Mouse (Mus musculus) regulatory T cell (primary cell): ENCODE data around the gene Ceacam2.
"Not testable (repeated sequence)": the region's sequence is repeated elsewhere in the genome, so short reads cannot be mapped to it uniquely, and the experiment has no call there.

ENCODE experiments used
- in situ Hi-C: fragments of 300-600 bp; cut with MboI, MseI; formaldehyde crosslinking; loops from one replicate; pipeline ENCODE4 v1.15.1; 2025; ENCODE audit warnings: high pct_unique_total_duplicates

The Ceacam2 gene

GRCm38 (mm10) chr7:25485061-25485460, 54.6 kb downstream of the Ceacam2 start:
- in situ Hi-C loops, result no loop called here

DNA sequence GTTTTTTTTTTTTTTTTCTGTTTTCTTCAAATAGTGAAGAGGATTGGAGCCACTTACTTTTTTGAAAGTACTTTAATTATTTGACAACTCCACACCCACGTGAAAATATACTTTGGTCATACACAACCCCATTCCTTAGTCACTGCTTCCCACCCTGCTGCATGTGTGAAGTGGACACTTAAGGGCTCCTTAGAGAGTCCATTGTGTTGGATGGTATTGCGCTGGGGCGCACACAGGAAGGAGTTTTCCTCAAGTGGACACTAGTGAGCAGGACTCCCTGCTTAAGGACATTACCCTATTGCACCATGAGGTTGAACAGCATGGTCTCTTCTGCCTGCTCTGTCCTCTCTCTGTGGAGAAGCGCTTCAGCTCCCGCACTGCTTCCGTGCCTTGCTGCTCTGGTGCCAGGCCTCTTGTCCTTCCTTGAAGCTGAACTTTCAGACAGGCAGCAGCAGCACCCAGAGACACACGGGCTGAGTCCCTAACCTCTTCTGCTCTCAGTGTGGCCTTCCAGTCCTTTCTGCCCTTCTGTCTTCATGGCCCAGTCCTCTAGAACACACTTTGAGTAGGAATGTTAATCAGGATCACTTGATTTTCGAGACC, 56.4 kb downstream of the Ceacam2 start:
- in situ Hi-C loops, result no loop called here

DNA sequence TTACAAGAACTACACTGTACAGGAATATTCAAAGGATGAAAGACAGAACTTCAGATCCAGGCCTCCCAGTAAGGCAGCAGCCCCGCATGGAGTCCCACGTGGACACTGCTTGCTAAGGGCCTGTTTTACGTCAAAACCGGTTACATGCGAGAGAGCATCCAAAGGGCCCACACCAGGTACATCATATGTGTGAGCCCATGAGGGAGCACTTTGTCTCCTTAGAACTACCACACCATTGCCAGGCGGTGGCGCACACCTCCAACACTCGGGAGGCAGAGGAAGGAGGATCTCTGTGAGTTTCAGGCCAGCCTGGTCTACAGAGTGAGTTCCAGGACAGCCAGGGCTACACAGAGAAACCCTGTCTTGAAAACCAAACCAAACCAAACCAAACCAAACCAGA, 58.9 kb downstream of the Ceacam2 start:
- in situ Hi-C loops, result not testable (repeated sequence)

DNA sequence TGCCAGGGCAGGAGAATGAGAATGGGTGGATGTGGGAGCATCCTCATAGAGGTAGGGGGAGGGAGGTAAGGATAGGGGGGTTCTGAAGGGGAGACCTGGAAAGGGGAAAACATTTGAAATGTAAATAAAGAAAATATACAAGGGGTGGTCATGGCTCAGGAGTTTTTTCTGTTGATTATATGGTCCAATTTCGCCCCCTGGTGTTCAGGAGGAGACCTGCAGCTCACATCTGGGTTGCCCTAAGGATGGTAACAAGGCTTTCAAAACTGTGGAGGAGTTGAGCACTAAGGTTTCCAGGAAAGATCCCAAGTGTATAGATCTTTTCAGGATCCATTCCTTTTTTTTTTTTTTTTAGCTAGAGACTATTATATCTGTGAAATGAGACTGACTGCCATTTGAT, 60.2 kb downstream of the Ceacam2 start:
- in situ Hi-C loops, result loop anchor here (5.0 kb wide), 2 partner anchors 57 to 118 kb away; no protein-coding TSS in a partner anchor

DNA sequence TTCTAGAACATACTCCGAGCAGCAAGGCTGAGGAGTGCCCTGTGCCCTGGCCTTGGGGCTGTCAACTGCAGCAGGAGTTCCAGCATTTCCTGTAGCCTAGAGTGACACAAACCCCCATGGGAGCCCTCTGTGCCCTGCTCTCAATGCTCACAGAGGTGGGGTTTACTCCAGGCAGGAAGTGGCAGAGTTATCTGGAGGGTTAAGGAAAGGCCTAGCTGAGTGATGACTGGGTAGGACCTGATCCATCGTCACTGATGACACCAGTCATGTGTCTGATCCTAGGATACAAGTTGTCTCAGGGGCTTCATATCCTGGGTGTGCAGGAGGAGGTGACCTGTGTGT, 61.9 kb downstream of the Ceacam2 start:
- in situ Hi-C loops, result loop anchor here (5.0 kb wide), 2 partner anchors 55 to 120 kb away; no protein-coding TSS in a partner anchor

DNA sequence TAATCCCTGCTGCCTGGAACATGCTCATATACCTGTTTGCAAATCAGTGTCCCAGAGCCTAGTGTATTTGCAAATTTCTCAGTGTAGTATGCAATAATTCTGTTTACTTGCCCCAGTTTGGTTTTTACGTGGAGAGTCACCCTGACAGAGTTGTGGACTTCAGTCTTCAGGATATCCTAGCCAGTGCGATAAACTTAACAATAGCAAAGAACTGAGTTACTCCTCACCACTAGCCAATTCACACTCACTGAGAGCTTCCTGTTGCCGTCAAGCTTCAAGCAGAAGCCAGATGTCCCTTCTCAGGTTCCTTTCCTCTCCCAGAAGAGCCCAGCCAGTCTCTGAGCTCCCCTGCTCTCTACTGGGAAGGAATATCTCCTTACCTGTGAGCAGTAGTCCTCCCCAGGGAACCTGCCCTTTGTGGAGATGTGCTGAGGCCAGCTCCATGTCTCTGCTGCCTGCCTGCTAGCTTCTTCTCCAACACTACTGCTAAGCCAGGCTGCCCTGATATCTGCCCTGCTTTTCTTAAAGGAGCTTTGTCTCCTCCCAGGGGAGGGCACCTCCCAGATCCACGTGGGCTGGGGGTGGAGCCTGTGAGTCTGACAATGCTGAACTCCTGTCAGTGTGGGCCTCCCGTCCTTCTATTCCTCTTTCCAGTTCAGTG, 62.4 kb downstream of the Ceacam2 start, which contains the start of gene Ceacam1:
Gene Ceacam1 (minus strand): TSS at position 513 of the 661 bp plus-strand sequence.
- in situ Hi-C loops, result loop anchor here (5.0 kb wide), 2 partner anchors 55 to 120 kb away; no protein-coding TSS in a partner anchor

GRCm38 (mm10) chr7:25471821-25472220, 67.8 kb downstream of the Ceacam2 start:
- in situ Hi-C loops, result not testable (repeated sequence)
